Mouse (Mus musculus): Measurements from ENCODE around the gene Clec16a.

- TF ChIP-seq CTCF (conservative IDR thresholded peaks at IDR 0.05; ENCODE audit: insufficient read depth, insufficient read length, low read depth, low read length) (no peak), POLR2A (IDR thresholded peaks at IDR 0.05; ENCODE audit: low read depth, low read length) (peak; percentile 69)
Measured at GRCm38 (mm10) chr16:10542698-10543365, 2.3 kb upstream of the Clec16a start, which contains the start of gene Dexi.

Data from kidney, adult 2 months (tissue).